Mouse (Mus musculus) hindbrain, embryonic 11.5 days (tissue): ENCODE data around the gene Adam1a. TPM values are rescaled to one million over a fixed set of nuclear protein-coding genes. Genes with fewer than 3 reads are reported as not detected.
A peak's percentile ranks its signal among the peaks of the same experiment; 100 is the strongest.

Experiments
- ATAC-seq: fragments of 200-750 bp; cut with Nextera tagmentation; 2 replicates; pipeline ENCODE4 v1.8.0; 2017; ENCODE audit warnings: mild to moderate bottlenecking, moderate TSS enrichment, moderate library complexity; ENCODE audit not compliant: low FRiP score
- DNase-seq: peaks from one replicate; pipeline ENCODE4 v3.0.0-alpha.2; 2015; ENCODE audit warnings: low spot score
- H3K27ac ChIP-seq: fragments of 300-500 bp; sonication (generic); 2 replicates; pipeline ENCODE4 v1.5.1; 2014; ENCODE audit warnings: mild to moderate bottlenecking, low read depth, low read length
- H3K27me3 ChIP-seq: fragments of 300-500 bp; sonication (generic); 2 replicates; pipeline ENCODE4 v1.6.1; 2014; ENCODE audit warnings: mild to moderate bottlenecking, low read length, moderate library complexity, mixed read lengths; ENCODE audit not compliant: control insufficient read depth, insufficient read depth
- H3K36me3 ChIP-seq: fragments of 300-500 bp; sonication (generic); 2 replicates; pipeline ENCODE4 v1.6.1; 2014; ENCODE audit warnings: mild to moderate bottlenecking, low read length, moderate library complexity, mixed read lengths; ENCODE audit not compliant: control insufficient read depth, insufficient read depth
- H3K4me1 ChIP-seq: fragments of 300-500 bp; sonication (generic); replicated peaks from 2 replicates; pipeline ENCODE4 v1.6.1; 2014; ENCODE audit warnings: low read length, mixed read lengths; ENCODE audit not compliant: control insufficient read depth, insufficient read depth
- H3K4me2 ChIP-seq: fragments of 300-500 bp; sonication (generic); replicated peaks from 2 replicates; pipeline ENCODE4 v1.6.1; 2014; ENCODE audit warnings: mild to moderate bottlenecking, low read depth, low read length
- H3K4me3 ChIP-seq: fragments of 300-500 bp; sonication (generic); 2 replicates; pipeline ENCODE4 v1.5.1; 2014; ENCODE audit warnings: low read depth, low read length
- H3K9ac ChIP-seq: fragments of 300-500 bp; sonication (generic); 2 replicates; pipeline ENCODE4 v1.6.1; 2014; ENCODE audit warnings: low read depth, low read length
- H3K9me3 ChIP-seq: fragments of 300-500 bp; sonication (generic); 2 replicates; pipeline ENCODE4 v1.6.1; 2016; ENCODE audit warnings: low read length; ENCODE audit not compliant: control insufficient read depth
- WGBS: fragments of 180-500 bp; shearing (Covaris S2); extraction: QIAGEN DNeasy Blood & Tissue Kit; methylation state at CpG from one replicate; pipeline ENCODE4 v1.1.7; 2014; 5-methylcytosine and 5-hydroxymethylcytosine counted together
- polyA plus RNA-seq: library from polyadenylated mRNA; unstranded; fragments of >200 nt; fragmentation: Nextera tagmentation; extraction: Ambion mirVana; gene quantifications from 2 replicates; pipeline ENCODE4 v1.2.1, GENCODE M21; 2014

The Adam1a gene
- polyA plus RNA-seq, 1 experiment from 2014 or later: 3.8 TPM

DNA sequence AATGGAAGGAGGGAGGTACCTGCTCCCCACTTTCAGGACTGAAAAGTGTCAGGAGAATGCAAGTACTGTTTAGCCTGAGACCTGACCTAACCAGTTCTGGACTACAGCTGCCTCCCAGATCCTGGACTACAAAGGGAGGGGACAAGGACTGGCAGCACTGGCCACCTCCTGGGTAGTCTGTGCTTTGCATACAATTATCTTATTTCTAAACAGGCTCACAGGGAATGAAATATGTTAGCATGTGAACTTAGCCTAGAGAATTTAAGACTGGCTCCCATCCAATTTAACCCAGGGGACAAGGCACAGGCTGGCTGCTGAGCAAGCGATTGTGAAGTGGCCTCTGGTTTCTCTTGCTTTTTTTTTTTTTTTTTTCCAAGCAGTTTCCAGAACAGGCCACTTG lies 25.5 kb upstream of the Adam1a start:
- Histone ChIP-seq H3K4me2 (no peak overlapping the region), H3K4me3 (no peak overlapping the region), H3K27ac (no peak overlapping the region), H3K4me1 (no peaks in the 10 kb centered on the region), H3K27me3 (no peaks in the 10 kb centered on the region), H3K36me3 (no peaks in the 10 kb centered on the region), H3K9me3 (no peaks in the 10 kb centered on the region), H3K9ac (no peak overlapping the region)
- ATAC-seq (no peak), DNase-seq (no peak)
- WGBS: 96% methylated on average over 1 of the region's 1 CpGs

DNA sequence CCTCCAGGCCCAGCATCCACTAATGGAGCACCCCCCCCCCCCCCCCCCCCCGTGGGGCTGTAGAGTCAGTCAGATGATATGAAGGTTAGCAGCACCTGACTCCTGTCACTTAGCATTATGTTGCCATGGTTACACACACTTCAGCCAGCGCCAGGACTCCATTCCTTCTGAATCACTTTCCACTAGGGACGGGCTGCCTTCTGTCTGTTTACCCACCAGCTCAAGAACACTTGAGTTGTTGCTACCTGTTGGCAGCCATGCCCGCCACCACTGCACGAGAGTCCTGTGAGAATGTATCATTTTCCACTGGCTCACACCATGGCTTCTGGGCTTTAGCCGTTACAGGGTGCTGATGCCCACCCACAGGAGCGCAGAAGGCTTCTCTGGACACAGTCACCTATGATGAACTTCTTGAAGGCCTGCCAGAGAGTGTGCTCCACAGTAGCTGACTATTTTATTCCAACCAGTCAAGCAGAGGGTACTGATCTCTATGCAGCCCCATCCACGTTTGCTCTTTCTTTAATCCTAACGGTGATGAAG lies 24.7 kb upstream of the Adam1a start:
- 89% methylated on average over 9 of the region's 9 CpGs for WGBS
- Histone ChIP-seq H3K4me1 (no peaks in the 10 kb centered on the region), H3K27me3 (no peaks in the 10 kb centered on the region), H3K4me2 (no peak overlapping the region), H3K36me3 (no peaks in the 10 kb centered on the region), H3K4me3 (no peak overlapping the region), H3K27ac (no peak overlapping the region), H3K9ac (no peak overlapping the region), H3K9me3 (no peaks in the 10 kb centered on the region)
- DNase-seq (no peak), ATAC-seq (no peak)

DNA sequence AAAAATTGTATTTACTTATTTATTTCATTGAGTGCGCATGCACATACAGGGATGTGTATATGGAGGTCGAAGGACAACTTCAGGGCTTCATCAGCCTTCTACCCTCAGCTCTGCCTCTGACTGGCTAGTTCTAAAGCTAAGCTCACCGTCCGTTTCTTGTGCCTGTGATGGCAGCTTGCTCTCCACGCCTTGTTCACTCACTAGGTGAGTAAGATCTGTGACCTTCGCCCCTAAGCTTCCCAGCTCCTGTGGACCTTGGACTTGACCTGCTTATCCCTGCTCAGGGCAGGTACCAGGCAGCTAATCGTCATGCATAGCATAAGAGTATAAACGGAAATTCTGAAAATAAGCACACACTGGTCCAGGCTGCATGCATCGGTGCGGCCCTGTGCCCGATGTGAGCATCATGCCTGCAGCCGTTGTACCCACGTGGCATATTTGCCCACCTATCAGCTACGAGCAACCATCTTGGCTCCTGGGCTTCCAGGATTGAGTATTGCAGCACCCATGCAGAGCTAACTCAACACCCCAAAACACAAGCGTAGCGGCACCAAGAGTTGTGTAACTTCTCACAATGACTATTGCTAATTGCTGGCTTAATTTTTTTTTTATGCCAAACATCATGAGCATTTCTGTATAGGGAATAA lies 20.9 kb upstream of the Adam1a start:
- H3K27ac ChIP-seq: no peak overlapping the region
- 92% methylated on average over 16 of the region's 16 CpGs for WGBS
- ATAC-seq (no peak), DNase-seq (no peak)
- no peak overlapping the region for H3K4me2 ChIP-seq
- H3K36me3 ChIP-seq: no peaks in the 10 kb centered on the region
- no peak overlapping the region for H3K9ac ChIP-seq
- H3K4me1 ChIP-seq: no peaks in the 10 kb centered on the region
- no peak overlapping the region for H3K4me3 ChIP-seq
- H3K27me3 ChIP-seq: no peaks in the 10 kb centered on the region
- H3K9me3 ChIP-seq: no peaks in the 10 kb centered on the region

DNA sequence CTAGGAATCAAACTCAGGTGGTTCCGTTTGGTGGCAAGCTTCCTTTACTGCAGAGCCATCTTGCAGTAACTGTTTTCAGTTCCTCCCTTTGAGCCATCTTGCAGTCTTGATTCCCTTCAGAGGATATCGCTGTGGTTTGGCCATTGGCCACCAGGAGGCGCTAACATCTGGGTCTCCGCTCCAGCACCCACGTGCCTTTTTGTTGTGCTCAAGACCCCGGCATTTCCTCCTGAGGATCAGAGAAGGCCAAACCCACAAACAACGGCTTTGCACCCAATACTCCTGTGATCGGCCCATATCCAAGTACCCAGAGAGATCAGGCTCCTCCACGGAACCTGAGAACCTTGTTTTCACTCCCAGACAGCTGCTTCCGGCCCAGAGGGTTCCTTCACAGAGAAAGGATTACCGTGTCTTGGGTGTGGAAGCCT lies 19.2 kb upstream of the Adam1a start:
- Histone ChIP-seq H3K4me3 (no peak overlapping the region), H3K27ac (no peak overlapping the region), H3K9me3 (no peaks in the 10 kb centered on the region), H3K9ac (peak overlapping the region; percentile 44; the same call in 1 of the 2 replicates), H3K27me3 (no peaks in the 10 kb centered on the region), H3K4me2 (no peak overlapping the region), H3K4me1 (no peaks in the 10 kb centered on the region), H3K36me3 (no peaks in the 10 kb centered on the region)
- no peak for ATAC-seq
- peak; percentile 95 for DNase-seq
- 16% methylated on average over 11 of the region's 11 CpGs for WGBS

DNA sequence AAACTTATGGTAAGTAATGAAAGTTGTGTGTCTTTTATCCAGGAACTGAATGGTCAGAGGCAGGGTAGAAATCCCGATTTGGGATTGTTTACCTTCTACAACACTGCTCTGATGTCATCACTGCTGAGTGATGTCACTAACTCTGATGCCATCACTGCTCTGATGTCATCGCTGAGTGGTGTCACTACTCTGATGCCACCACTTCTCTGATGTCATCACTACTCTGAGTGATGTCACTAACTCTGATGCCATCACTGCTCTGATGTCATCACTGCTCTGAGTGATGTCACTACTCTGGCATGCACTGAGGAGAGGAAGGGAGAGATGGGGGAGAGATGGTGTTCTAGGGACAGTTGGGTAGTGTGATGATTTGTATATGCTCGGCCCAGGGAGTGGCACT lies 17.2 kb upstream of the Adam1a start:
- no peaks in the 10 kb centered on the region for H3K27me3 ChIP-seq
- no peak for ATAC-seq
- H3K4me1 ChIP-seq: no peaks in the 10 kb centered on the region
- H3K36me3 ChIP-seq: no peaks in the 10 kb centered on the region
- WGBS: 91% methylated on average over 3 of the region's 3 CpGs
- no peak overlapping the region for H3K4me3 ChIP-seq
- H3K4me2 ChIP-seq: no peak overlapping the region
- H3K27ac ChIP-seq: no peak overlapping the region
- no peak for DNase-seq
- H3K9ac ChIP-seq: no peak overlapping the region
- H3K9me3 ChIP-seq: no peaks in the 10 kb centered on the region

DNA sequence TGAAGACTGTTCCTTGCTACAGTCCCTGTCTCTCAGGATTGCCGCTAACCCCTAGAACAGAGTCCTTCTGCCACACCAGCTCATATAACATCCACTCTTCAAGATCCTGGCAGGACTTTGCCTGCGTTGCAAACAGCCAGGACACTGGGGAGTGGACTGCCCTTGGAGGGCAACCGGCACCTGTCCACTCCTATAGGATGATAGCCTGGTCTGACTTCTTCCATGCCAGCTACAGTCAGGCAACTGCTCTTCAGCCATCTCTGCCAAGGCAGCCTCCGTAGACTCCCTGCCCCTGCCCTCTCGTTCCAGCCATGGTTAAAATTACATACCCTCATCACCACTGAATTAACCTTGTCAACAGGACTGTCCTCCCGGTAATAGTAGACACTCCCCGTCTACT lies 3.9 kb upstream of the Adam1a start:
- Histone ChIP-seq H3K4me3 (no peak overlapping the region), H3K4me1 (peaks cover 3% of the 10 kb centered on the region; the same call in 1 of the 2 replicates), H3K4me2 (no peak overlapping the region), H3K27me3 (no peaks in the 10 kb centered on the region), H3K36me3 (no peaks in the 10 kb centered on the region), H3K9ac (no peak overlapping the region), H3K27ac (no peak overlapping the region), H3K9me3 (no peaks in the 10 kb centered on the region)
- 89% methylated on average over 7 of the region's 7 CpGs for WGBS
- DNase-seq: no peak
- ATAC-seq: no peak

DNA sequence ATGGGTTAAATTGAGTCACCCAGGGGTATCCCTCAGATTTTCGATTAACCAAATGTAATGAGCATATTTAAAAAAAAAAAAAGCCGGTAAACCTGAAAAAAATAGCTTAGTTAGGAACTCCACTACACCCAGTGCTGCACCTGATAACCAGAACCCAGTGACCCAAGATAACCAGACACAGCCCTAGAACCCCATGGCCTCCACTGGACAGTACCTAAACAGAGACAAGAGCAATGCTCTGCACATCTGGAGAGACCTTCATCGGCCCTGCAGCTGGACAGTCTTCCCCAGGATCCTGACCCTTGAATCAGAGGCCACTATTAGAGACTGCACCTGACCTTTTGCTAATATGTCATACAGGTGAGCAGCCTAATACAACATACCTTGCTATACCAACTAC lies 1.8 kb upstream of the Adam1a start:
- no peak for DNase-seq
- no peak overlapping the region for H3K9ac ChIP-seq
- no peaks in the 10 kb centered on the region for H3K36me3 ChIP-seq
- H3K4me1 ChIP-seq: peaks cover 4% of the 10 kb centered on the region; the same call in 1 of the 2 replicates
- ATAC-seq: no peak
- H3K4me2 ChIP-seq: no peak overlapping the region
- H3K9me3 ChIP-seq: no peaks in the 10 kb centered on the region
- no peaks in the 10 kb centered on the region for H3K27me3 ChIP-seq
- no peak overlapping the region for H3K27ac ChIP-seq
- H3K4me3 ChIP-seq: no peak overlapping the region
- 86% methylated on average over 3 of the region's 3 CpGs for WGBS

DNA sequence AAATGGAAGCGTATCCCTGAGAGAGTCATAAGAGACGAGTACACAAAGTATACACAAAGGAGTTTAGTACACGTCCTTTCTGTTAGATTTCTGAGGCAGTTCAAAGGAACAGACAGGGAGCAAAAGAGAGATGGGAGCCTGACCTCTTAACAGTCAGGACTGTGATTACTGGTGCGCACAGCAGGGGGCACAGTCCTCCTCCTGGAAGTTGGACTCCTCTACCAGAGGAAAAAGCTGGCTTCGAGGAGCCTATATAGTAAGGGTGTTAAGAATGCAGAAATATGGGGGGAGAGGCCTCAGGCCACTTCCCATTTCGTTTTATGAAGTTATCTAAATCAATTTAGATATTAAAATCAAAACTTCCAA lies 1.2 kb upstream of the Adam1a start:
- Histone ChIP-seq H3K36me3 (no peaks in the 10 kb centered on the region), H3K9me3 (no peaks in the 10 kb centered on the region), H3K4me3 (peak overlapping the region; percentile 100), H3K27ac (no peak overlapping the region), H3K9ac (peak overlapping the region; percentile 90; the same call in 1 of the 2 replicates), H3K27me3 (no peaks in the 10 kb centered on the region), H3K4me1 (peaks cover 4% of the 10 kb centered on the region; the same call in 1 of the 2 replicates), H3K4me2 (peak overlapping the region; percentile 83)
- ATAC-seq (0 out of 2 replicates have a peak, but pooled peaks have one; percentile 38), DNase-seq (peak; percentile 58)
- WGBS: 46% methylated on average over 6 of the region's 6 CpGs
